Mouse (Mus musculus) CH12F3 (cell line): ENCODE data around the gene Foxn3.

Experiments
- in situ Hi-C: fragments of 300-500 bp; cut with MboI; formaldehyde crosslinking; loops from 2 replicates; pipeline ENCODE4 v1.14.3; 2020; ENCODE audit warnings: low sequenced_read_pairs

The Foxn3 gene

DNA sequence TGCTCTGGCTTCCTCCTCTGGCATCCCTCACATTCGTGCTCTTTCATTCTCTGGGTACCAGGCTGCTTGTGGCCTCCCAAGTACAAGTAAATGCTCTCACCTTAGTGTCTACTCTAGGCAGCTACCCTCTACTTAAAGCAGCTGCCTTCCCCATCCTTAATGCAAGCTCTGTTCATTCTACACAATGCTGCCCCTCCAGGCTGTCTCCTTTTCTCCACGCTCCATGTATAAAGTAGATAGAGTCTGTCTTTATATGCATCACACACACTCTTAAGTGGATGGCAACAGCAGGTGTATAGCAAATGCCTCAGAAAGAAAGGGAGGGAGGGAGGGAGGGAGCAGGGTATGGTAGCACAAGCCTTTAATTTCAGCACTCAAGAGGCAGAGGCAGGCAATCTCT, 258.1 kb downstream of the Foxn3 start:
- in situ Hi-C loops = no loop called here

GRCm38 (mm10) chr12:99304056-99304455, 259.3 kb downstream of the Foxn3 start:
- in situ Hi-C loops = no loop called here

DNA sequence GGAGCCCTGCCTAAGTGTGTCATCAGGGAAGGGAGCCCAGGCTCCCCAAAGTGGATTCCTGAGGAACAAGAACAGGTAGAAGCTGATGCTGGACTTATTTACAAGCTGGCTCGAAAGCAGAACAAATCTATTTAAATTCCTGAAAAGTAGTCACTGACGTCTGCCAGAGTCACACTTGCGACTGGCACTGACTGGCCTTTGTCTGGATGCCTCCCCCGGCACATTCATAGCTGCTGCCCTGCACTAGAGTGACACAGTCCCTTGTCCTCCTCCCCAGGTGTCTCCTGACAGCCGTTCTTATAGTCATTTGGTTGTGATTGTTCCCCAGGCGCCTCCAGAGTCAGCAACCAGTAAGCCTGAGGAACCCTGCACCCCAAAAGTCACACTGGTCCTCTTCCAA, 259.8 kb downstream of the Foxn3 start:
- in situ Hi-C loops = no loop called here

- in situ Hi-C loops = no loop called here
These were observed 263.5 kb downstream of the Foxn3 start for GRCm38 (mm10) chr12:99299900-99300299.

DNA sequence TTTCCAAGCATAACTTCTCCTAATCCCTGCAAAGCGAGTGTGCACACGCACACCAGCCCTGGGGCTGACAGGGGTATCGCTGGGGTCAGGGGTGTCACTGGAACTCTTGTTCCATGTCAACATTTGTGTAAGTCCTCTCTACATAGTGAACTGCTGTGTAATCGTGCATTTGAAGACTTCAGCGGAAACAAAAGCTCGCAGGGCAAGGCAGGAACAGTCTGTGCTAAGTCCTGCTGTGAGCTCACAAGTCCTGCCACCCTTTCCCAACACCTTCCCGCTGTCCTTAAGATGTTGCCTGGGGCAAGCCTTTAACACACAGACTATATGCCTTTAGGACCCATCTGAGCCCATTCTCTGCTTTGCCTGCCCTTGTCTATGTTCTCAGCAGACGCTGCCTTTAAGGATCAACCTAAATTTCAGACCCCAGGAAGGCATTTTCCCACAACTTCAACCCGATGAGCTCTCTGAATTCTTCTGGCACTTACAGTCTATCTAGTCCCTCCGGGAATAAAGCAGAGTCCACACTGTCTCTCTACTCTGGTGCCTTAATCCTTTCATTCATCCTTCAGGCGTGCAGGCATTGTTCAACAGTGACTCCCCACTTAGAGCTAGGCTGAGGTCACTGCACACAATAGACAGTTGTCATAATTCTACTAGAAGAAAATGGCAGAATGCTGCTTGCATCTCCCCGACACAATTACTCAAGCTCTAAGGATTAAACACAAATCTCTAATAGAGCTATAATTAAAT, 264.4 kb downstream of the Foxn3 start:
- in situ Hi-C loops = no loop called here

DNA sequence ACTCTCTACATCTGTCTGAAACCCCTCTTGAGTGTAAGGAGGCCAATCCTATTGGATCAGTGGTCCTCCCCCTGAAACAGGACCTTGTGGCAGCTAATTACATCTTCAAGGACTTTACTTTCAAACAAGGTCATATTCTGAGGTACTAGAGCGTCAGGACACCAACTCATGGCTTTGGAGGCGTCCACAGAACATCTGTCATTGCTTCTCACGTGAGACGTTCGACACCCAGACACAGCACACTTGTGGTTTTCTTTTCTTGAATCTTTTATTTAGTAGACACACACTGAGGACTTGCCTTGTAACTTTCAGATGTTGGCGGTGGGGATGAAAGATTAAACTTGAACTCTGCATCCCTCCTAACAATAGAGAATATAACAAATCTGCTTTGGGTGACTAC, 265.1 kb downstream of the Foxn3 start:
- in situ Hi-C loops = no loop called here

DNA sequence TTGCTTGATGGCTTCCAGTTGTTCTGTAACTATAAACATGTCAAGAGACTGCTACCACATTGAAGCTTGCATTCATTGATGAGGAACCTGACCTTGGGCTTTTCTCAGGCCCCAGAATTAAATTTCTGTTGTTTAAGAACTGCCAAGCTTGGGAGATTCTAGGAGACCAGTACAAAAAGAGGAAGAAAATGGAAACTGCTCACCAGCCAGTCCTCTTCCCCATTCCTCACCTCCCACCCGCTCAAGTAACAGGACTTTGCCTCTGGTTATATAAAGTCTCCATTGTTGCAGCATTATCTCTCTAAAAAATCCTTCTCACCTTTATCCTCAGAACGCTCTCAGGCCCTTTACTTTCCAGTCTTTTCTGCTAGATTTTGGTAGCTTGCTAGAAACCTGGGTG, 265.6 kb downstream of the Foxn3 start:
- in situ Hi-C loops = no loop called here

DNA sequence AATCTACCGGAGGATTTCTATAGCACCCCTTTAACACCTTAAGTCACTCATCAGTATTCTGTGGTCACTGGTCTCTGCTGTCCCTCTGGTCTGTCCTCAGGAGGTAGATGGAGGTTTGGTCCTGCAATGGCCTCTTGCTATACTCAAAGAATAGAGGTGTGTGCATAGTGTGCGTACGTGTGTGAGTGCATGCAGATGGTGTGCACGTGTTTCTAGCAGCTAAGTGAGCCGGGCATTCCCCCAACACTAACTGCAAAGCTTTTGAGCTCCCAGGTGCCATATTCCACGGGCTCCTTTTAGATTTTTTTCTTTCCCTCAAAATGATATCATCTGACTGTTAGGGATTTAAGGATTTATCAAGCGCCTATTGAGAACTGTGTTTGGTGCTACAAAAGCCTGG, 269.9 kb downstream of the Foxn3 start:
- in situ Hi-C loops = no loop called here

- in situ Hi-C loops = no loop called here
These were observed 271.2 kb downstream of the Foxn3 start for GRCm38 (mm10) chr12:99292152-99292551.

GRCm38 (mm10) chr12:99287081-99287480, 276.3 kb downstream of the Foxn3 start:
- in situ Hi-C loops = no loop called here

GRCm38 (mm10) chr12:99286662-99287061, 276.7 kb downstream of the Foxn3 start:
- in situ Hi-C loops = no loop called here

- in situ Hi-C loops = no loop called here
These were observed 277.7 kb downstream of the Foxn3 start for GRCm38 (mm10) chr12:99285656-99286055.

GRCm38 (mm10) chr12:99285199-99285598, 278.2 kb downstream of the Foxn3 start:
- in situ Hi-C loops = no loop called here

GRCm38 (mm10) chr12:99284419-99285069, 278.8 kb downstream of the Foxn3 start:
- in situ Hi-C loops = no loop called here

- in situ Hi-C loops = no loop called here
These were observed 282.6 kb downstream of the Foxn3 start for GRCm38 (mm10) chr12:99280826-99281225.

GRCm38 (mm10) chr12:99280291-99280690, 283.1 kb downstream of the Foxn3 start:
- in situ Hi-C loops = no loop called here

DNA sequence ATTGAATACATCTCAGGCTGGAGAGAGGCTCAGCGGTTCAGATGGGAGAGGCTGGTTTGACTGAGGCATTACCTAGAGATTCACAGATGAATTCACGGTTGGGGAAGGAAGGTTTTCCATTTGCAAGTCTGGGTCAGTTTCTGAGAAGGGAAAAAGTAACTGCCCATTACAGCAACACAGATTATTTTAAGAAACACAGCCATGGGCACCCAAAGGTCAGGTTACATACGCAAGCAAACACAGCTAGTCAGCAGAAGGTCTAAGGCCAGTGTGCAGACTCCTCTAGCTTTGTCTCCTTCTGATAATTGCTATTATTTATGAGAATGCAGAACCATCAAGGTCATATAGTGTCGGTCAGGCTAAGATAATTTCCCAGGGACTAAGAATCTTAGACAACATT, 284.0 kb downstream of the Foxn3 start:
- in situ Hi-C loops = no loop called here

DNA sequence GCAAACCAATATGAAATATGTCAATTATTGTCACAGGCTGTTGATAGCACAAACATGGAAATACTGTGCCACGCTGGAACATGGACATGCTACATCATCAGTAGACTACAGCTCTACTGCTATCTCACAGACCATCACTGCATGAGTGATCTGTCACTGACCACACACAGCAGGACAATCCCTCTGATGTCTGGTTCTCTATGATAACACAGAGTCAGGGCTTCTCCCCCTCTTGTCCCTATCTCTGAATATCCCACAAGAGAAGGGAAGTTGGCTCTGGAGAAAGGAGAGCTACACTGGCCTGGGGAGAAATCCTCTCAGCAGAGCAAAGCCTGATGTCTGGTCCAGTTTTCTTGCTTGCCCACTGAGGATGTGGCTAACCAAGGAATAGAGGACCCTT, 288.8 kb downstream of the Foxn3 start:
- in situ Hi-C loops = no loop called here

GRCm38 (mm10) chr12:99269396-99269795, 294.0 kb downstream of the Foxn3 start:
- in situ Hi-C loops = no loop called here

DNA sequence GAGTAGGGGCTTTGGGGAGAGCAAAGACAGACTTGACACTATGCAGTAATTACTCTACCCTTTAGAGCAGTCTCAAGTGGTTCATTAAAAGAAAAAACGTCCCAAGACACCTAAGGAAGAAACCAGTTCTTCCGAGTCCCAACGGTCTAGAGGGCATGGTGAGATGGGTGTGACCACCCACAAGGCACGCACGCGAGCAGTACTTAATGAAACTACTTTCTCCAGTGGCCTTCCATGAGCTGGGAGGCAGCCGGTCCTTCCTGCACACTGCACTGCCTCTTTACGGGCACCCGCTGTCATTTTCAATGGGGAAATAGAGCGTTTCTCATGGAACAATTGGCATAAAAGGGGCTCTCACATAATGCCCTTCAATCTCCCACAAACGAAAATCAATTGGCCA, 294.4 kb downstream of the Foxn3 start:
- in situ Hi-C loops = no loop called here

- in situ Hi-C loops = no loop called here
These were observed 295.6 kb downstream of the Foxn3 start for GRCm38 (mm10) chr12:99267732-99268131.

GRCm38 (mm10) chr12:99266434-99266833, 296.9 kb downstream of the Foxn3 start:
- in situ Hi-C loops = no loop called here

- in situ Hi-C loops = no loop called here
These were observed 297.6 kb downstream of the Foxn3 start for GRCm38 (mm10) chr12:99265777-99266176.
